Mouse (Mus musculus) MEL (cell line): Measurements from ENCODE around the gene Rragc. TPM values are rescaled to one million over a fixed set of nuclear protein-coding genes. Genes with fewer than 3 reads are reported as not detected.

Experiments
- DNase-seq: peaks from one replicate; pipeline ENCODE4 v3.0.0; 2011; ENCODE audit warnings: low read depth, low spot score
- H3K27ac ChIP-seq: 2 replicates; pipeline ENCODE4 v1.5.1; 2012; ENCODE audit warnings: low read depth, mild to moderate bottlenecking, control low read depth, low read length, moderate library complexity; ENCODE audit not compliant: control insufficient read depth
- H3K27me3 ChIP-seq, 2 experiments: fragments of 150-350 bp in 1 of 2; sonication (generic) in 1 of 2; 2 replicates each; pipeline ENCODE4 v1.6.1; 2012; ENCODE audit warnings: low read length in 2 of 2, mild to moderate bottlenecking in 2 of 2, improper control_type of control experiment in 1 of 2, moderate library complexity in 1 of 2; ENCODE audit not compliant: insufficient read depth in 2 of 2, control insufficient read depth in 1 of 2
- H3K36me3 ChIP-seq, 2 experiments: 2 replicates each; pipeline ENCODE4 v1.6.1; 2012 to 2014; ENCODE audit warnings: low read length in 2 of 2, improper control_type of control experiment in 1 of 2, inconsistent platforms in 1 of 2, mild to moderate bottlenecking in 1 of 2; ENCODE audit not compliant: insufficient read depth in 2 of 2, control insufficient read depth in 1 of 2
- H3K4me1 ChIP-seq, 2 experiments: fragments of 150-350 bp in 1 of 2; sonication (generic) in 1 of 2; 2 replicates each; pipeline ENCODE4 v1.6.1; 2012; ENCODE audit warnings: low read length in 2 of 2, improper control_type of control experiment in 1 of 2, mild to moderate bottlenecking in 1 of 2; ENCODE audit not compliant: insufficient read depth in 2 of 2, control insufficient read depth in 1 of 2
- H3K4me3 ChIP-seq, 2 experiments: fragments of 150-350 bp in 1 of 2; sonication (generic) in 1 of 2; 2 replicates each; pipeline ENCODE4 v1.5.1; 2012; ENCODE audit warnings: low read depth in 2 of 2, low read length in 2 of 2, mild to moderate bottlenecking in 2 of 2, moderate library complexity in 2 of 2, control low read depth in 1 of 2, improper control_type of control experiment in 1 of 2; ENCODE audit not compliant: control insufficient read depth in 1 of 2, insufficient read depth in 1 of 2
- H3K79me2 ChIP-seq: 2 replicates; pipeline ENCODE4 v1.6.1; 2012; ENCODE audit warnings: mild to moderate bottlenecking, low read length, moderate library complexity; ENCODE audit not compliant: control insufficient read depth, poor library complexity, insufficient read depth
- H3K9ac ChIP-seq: 2 replicates; pipeline ENCODE4 v1.6.1; 2012; ENCODE audit warnings: low read depth, mild to moderate bottlenecking, control low read depth, low read length, moderate library complexity; ENCODE audit not compliant: control insufficient read depth, poor library complexity, severe bottlenecking
- H3K9me3 ChIP-seq: fragments of 150-350 bp; sonication (generic); replicated peaks from 2 replicates; pipeline ENCODE4 v1.6.1; 2012; ENCODE audit warnings: mild to moderate bottlenecking, low read length, improper control_type of control experiment, moderate library complexity; ENCODE audit not compliant: insufficient read depth
- CHD2 ChIP-seq: IDR thresholded peaks from 2 replicates; pipeline ENCODE4 v1.6.1; 2011; ENCODE audit warnings: low read length, improper control_type of control experiment
- CTCF ChIP-seq, 3 experiments: IDR thresholded peaks in 2 of 3; conservative IDR thresholded peaks in 1 of 3; 2 replicates each; pipeline ENCODE4 v1.5.1; 2011 to 2012; ENCODE audit warnings: low read length in 3 of 3, low read depth in 2 of 3, mild to moderate bottlenecking in 2 of 3, improper control_type of control experiment in 1 of 3, inconsistent platforms in 1 of 3, mixed read lengths in 1 of 3, moderate library complexity in 1 of 3; ENCODE audit not compliant: control insufficient read depth in 1 of 3, insufficient read depth in 1 of 3, poor library complexity in 1 of 3, severe bottlenecking in 1 of 3
- E2F4 ChIP-seq: IDR thresholded peaks from 2 replicates; pipeline ENCODE4 v1.6.1; 2011; ENCODE audit warnings: low read depth, low read length, improper control_type of control experiment, borderline replicate concordance
- ELF1 ChIP-seq: IDR thresholded peaks from 2 replicates; pipeline ENCODE4 v1.6.1; 2014; ENCODE audit warnings: low read depth, mild to moderate bottlenecking, inconsistent platforms, low read length, improper control_type of control experiment, moderate library complexity
- EP300 ChIP-seq, 2 experiments: IDR thresholded peaks; 2 replicates each; pipeline ENCODE4 v1.6.1; 2011; ENCODE audit warnings: improper control_type of control experiment in 2 of 2, low read length in 2 of 2, low read depth in 1 of 2, mild to moderate bottlenecking in 1 of 2
- GABPA ChIP-seq: IDR thresholded peaks from 2 replicates; pipeline ENCODE4 v1.6.1; 2012; ENCODE audit warnings: low read depth, mild to moderate bottlenecking, inconsistent platforms, low read length, improper control_type of control experiment, moderate library complexity
- MAFK ChIP-seq: IDR thresholded peaks from 2 replicates; pipeline ENCODE4 v1.6.1; 2011; ENCODE audit warnings: low read depth, mild to moderate bottlenecking, low read length, improper control_type of control experiment, borderline replicate concordance
- MAZ ChIP-seq: IDR thresholded peaks from 2 replicates; pipeline ENCODE4 v1.6.1; 2012; ENCODE audit warnings: low read depth, mild to moderate bottlenecking, inconsistent platforms, low read length, improper control_type of control experiment
- MYB ChIP-seq: IDR thresholded peaks from 2 replicates; pipeline ENCODE4 v1.6.1; 2011; ENCODE audit warnings: mild to moderate bottlenecking, low read depth, low read length, improper control_type of control experiment
- NELFE ChIP-seq: IDR thresholded peaks from 2 replicates; pipeline ENCODE4 v1.6.1; 2011; ENCODE audit warnings: low read depth, low read length, improper control_type of control experiment
- POLR2A ChIP-seq, 2 experiments: IDR thresholded peaks; 2 replicates each; pipeline ENCODE4 v1.6.1; 2011 to 2012; ENCODE audit warnings: low read length in 2 of 2, mild to moderate bottlenecking in 2 of 2, control low read depth in 1 of 2, improper control_type of control experiment in 1 of 2, low read depth in 1 of 2, moderate library complexity in 1 of 2; ENCODE audit not compliant: control insufficient read depth in 1 of 2, insufficient read depth in 1 of 2, poor library complexity in 1 of 2
- POLR2AphosphoS2 ChIP-seq: IDR thresholded peaks from 2 replicates; pipeline ENCODE4 v1.6.1; 2011; ENCODE audit warnings: low read length, improper control_type of control experiment
- POLR2AphosphoS5 ChIP-seq: IDR thresholded peaks from 2 replicates; pipeline ENCODE4 v1.6.1; 2012; ENCODE audit warnings: low read depth, borderline replicate concordance, mild to moderate bottlenecking, inconsistent platforms, low read length, moderate library complexity, mixed read lengths
- SMC3 ChIP-seq: IDR thresholded peaks from 2 replicates; pipeline ENCODE4 v1.6.1; 2011; ENCODE audit warnings: low read depth, low read length, improper control_type of control experiment
- TAL1 ChIP-seq: IDR thresholded peaks from 2 replicates; pipeline ENCODE4 v1.6.1; 2012; ENCODE audit warnings: mild to moderate bottlenecking, inconsistent platforms, low read length, moderate library complexity, mixed read lengths
- ZC3H11A ChIP-seq: IDR thresholded peaks from 2 replicates; pipeline ENCODE4 v1.6.1; 2012; ENCODE audit warnings: low read depth, mild to moderate bottlenecking, inconsistent platforms, low read length, improper control_type of control experiment
- ZMIZ1 ChIP-seq: IDR thresholded peaks from 2 replicates; pipeline ENCODE4 v1.6.1; 2012; ENCODE audit warnings: low read depth, mild to moderate bottlenecking, inconsistent platforms, low read length, improper control_type of control experiment, moderate library complexity
- polyA plus RNA-seq, 2 experiments: library from polyadenylated mRNA; stranded (reverse) in 1 of 2; unstranded in 1 of 2; fragments of >175 nt in 1 of 2; fragments of >200 nt in 1 of 2; gene quantifications; 2 replicates each; pipeline versions ENCODE4 v1.2.1 to v1.2.4; 2012; ENCODE audit warnings: low replicate concordance in 2 of 2, low read depth in 1 of 2; ENCODE audit not compliant: insufficient read length in 2 of 2, insufficient read depth in 1 of 2, missing spikeins in 1 of 2
- total RNA-seq: library from RNA; depleted of rRNA; stranded (reverse); fragments of 300-350 nt; gene quantifications from 2 replicates; pipeline ENCODE4 v1.2.3, GENCODE M21; 2012

Gene Rragc
- total and polyA plus RNA-seq, 3 experiments = 21.0 to 36.6 TPM; not detected in 1

DNA sequence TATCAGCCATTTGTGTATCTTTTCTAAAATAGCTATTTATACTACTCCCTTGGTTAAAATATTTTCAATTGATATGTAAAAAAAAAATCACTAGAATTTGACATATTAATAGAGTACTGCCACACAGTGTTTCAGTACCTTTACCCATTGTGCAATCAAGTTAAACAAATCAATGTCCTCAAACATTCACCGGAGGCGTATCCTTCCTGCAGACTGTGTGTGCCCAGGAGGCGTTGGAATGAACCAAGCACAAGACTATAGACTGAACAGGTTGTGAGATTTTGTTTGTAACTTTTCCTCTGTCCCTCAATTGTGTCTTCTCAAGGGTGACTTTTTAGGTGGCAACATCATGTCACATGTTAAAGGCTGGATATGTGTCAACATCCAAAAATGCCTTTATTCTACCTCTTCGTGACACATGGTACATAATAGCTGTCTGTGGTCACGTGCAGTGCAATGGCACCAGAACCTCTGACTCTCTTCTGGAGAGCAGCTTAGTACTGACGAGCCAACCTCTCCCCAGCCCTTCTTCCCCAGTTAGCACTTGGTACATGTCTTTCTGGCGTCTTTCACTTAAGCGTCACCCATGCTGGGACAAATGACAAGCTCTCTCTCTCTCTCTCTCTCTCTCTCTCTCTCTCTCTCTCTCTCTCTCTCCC, 51.5 kb downstream of the Rragc start:
- Histone ChIP-seq H3K79me2 (no peaks in the 10 kb centered on the region), H3K27ac (no peak overlapping the region), H3K36me3 (no peaks in the 10 kb centered on the region), H3K27me3 (peaks cover 0 to 2% of the 10 kb centered on the region in 2 experiments; a peak in 1 of 4 replicates), H3K4me1 (no peaks in the 10 kb centered on the region), H3K4me3 (no peak overlapping the region), H3K9ac (no peak overlapping the region), H3K9me3 (no peaks in the 10 kb centered on the region)
- DNase-seq = no peak
- TF ChIP-seq CHD2 (no peak), ELF1 (no peak), EP300 (IDR thresholded peaks at IDR 0.05; ENCODE audit: low read depth in 1 of 2, low read length in 2 of 2) (no peak), MYB (no peak), ZC3H11A (no peak), E2F4 (no peak), POLR2AphosphoS5 (no peak), SMC3 (no peak), POLR2AphosphoS2 (no peak), GABPA (no peak), NELFE (no peak), POLR2A (IDR thresholded peaks at IDR 0.05; ENCODE audit: control insufficient read depth in 1 of 2, insufficient read depth in 1 of 2, low read depth in 1 of 2, low read length in 2 of 2, poor library complexity in 1 of 2) (no peak), MAZ (no peak), ZMIZ1 (no peak)

DNA sequence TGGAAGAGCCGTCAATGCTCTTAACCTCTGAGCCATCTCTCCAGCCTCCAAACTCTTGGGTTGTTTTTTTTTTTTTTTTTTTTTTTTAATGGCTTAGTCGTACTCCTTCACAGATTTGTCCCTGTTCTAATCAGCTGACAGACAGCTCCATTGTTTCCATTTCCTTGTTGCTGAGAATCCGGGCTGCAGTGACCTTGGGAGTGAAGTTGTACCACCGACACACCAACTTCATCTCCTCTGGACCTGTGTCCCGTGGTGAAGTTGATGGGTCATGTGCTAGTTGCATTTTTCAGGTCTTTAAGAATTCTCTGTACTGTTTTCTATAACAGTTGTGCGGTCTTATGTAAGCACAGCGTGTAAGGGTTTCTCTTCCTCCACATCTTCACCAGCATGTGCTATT, 52.2 kb downstream of the Rragc start:
- Histone ChIP-seq H3K4me3 (no peak overlapping the region), H3K27me3 (no peaks in the 10 kb centered on the region), H3K4me1 (no peaks in the 10 kb centered on the region), H3K36me3 (no peaks in the 10 kb centered on the region), H3K9ac (no peak overlapping the region), H3K79me2 (no peaks in the 10 kb centered on the region), H3K27ac (no peak overlapping the region), H3K9me3 (no peaks in the 10 kb centered on the region)
- TF ChIP-seq MAFK (no peak), MYB (no peak), EP300 (IDR thresholded peaks at IDR 0.05; ENCODE audit: low read depth in 1 of 2, low read length in 2 of 2) (no peak), TAL1 (no peak), CTCF (IDR thresholded peaks at IDR 0.05 in 2 of 3, conservative IDR thresholded peaks at IDR 0.05 in 1 of 3; ENCODE audit: control insufficient read depth in 1 of 3, insufficient read depth in 1 of 3, low read depth in 2 of 3, low read length in 3 of 3, poor library complexity in 1 of 3, severe bottlenecking in 1 of 3) (no peak)
- no peak for DNase-seq
